Mouse (Mus musculus): Measurements from ENCODE around the gene Rsg1. TPM values are rescaled to one million over a fixed set of nuclear protein-coding genes. Genes with fewer than 3 reads are reported as not detected.

The Rsg1 gene
- polyA plus RNA-seq, 1 experiment: 2.9 TPM

GRCm38 (mm10) chr4:141247776-141248613 lies 34.2 kb downstream of the Rsg1 start:
- Histone ChIP-seq H3K4me3 (ENCODE audit: control insufficient read depth, low read depth, low read length) (peak overlapping the region; percentile 20), H3K4me1 (ENCODE audit: control insufficient read depth, insufficient read depth, low read length) (peaks cover 17% of the 10 kb centered on the region), H3K27ac (ENCODE audit: control insufficient read depth, insufficient read depth, low read depth, low read length) (no peak overlapping the region), H3K27me3 (ENCODE audit: control insufficient read depth, insufficient read depth, low read length) (peaks cover 2% of the 10 kb centered on the region; the same call in 1 of the 2 replicates), H3K36me3 (ENCODE audit: control insufficient read depth, insufficient read depth, low read length) (no peaks in the 10 kb centered on the region)
- TF ChIP-seq CTCF (IDR thresholded peaks at IDR 0.05; ENCODE audit: control insufficient read depth, insufficient read depth, insufficient replicate concordance, low read depth, low read length) (no peak), POLR2A (IDR thresholded peaks at IDR 0.05; ENCODE audit: control insufficient read depth, low read depth, low read length) (no peak)

GRCm38 (mm10) chr4:141248614-141248978 lies 34.8 kb downstream of the Rsg1 start:
- Histone ChIP-seq H3K36me3 (ENCODE audit: control insufficient read depth, insufficient read depth, low read length) (no peaks in the 10 kb centered on the region), H3K4me3 (ENCODE audit: control insufficient read depth, low read depth, low read length) (no peak overlapping the region), H3K4me1 (ENCODE audit: control insufficient read depth, insufficient read depth, low read length) (peaks cover 17% of the 10 kb centered on the region), H3K27me3 (ENCODE audit: control insufficient read depth, insufficient read depth, low read length) (peaks cover 2% of the 10 kb centered on the region; the same call in 1 of the 2 replicates), H3K27ac (ENCODE audit: control insufficient read depth, insufficient read depth, low read depth, low read length) (no peak overlapping the region)
- TF ChIP-seq CTCF (IDR thresholded peaks at IDR 0.05; ENCODE audit: control insufficient read depth, insufficient read depth, insufficient replicate concordance, low read depth, low read length) (no peak), POLR2A (IDR thresholded peaks at IDR 0.05; ENCODE audit: control insufficient read depth, low read depth, low read length) (no peak)

- Histone ChIP-seq H3K27me3 (ENCODE audit: control insufficient read depth, insufficient read depth, low read length) (peaks cover 2% of the 10 kb centered on the region; the same call in 1 of the 2 replicates), H3K4me1 (ENCODE audit: control insufficient read depth, insufficient read depth, low read length) (peaks cover 19% of the 10 kb centered on the region), H3K36me3 (ENCODE audit: control insufficient read depth, insufficient read depth, low read length) (no peaks in the 10 kb centered on the region), H3K4me3 (ENCODE audit: control insufficient read depth, low read depth, low read length) (no peak overlapping the region), H3K27ac (ENCODE audit: control insufficient read depth, insufficient read depth, low read depth, low read length) (no peak overlapping the region)
- TF ChIP-seq CTCF (IDR thresholded peaks at IDR 0.05; ENCODE audit: control insufficient read depth, insufficient read depth, insufficient replicate concordance, low read depth, low read length) (no peak), POLR2A (IDR thresholded peaks at IDR 0.05; ENCODE audit: control insufficient read depth, low read depth, low read length) (no peak)
Observed at GRCm38 (mm10) chr4:141249383-141249782, 35.6 kb downstream of the Rsg1 start.

GRCm38 (mm10) chr4:141251071-141251470 lies 37.3 kb downstream of the Rsg1 start:
- no peaks in the 10 kb centered on the region for H3K36me3 ChIP-seq (ENCODE audit: control insufficient read depth, insufficient read depth, low read length)
- peaks cover 19% of the 10 kb centered on the region for H3K4me1 ChIP-seq (ENCODE audit: control insufficient read depth, insufficient read depth, low read length)
- peaks cover 2% of the 10 kb centered on the region; the same call in 1 of the 2 replicates for H3K27me3 ChIP-seq (ENCODE audit: control insufficient read depth, insufficient read depth, low read length)
- no peak overlapping the region for H3K27ac ChIP-seq (ENCODE audit: control insufficient read depth, insufficient read depth, low read depth, low read length)
- no peak overlapping the region for H3K4me3 ChIP-seq (ENCODE audit: control insufficient read depth, low read depth, low read length)
- TF ChIP-seq CTCF (IDR thresholded peaks at IDR 0.05; ENCODE audit: control insufficient read depth, insufficient read depth, insufficient replicate concordance, low read depth, low read length) (no peak), POLR2A (IDR thresholded peaks at IDR 0.05; ENCODE audit: control insufficient read depth, low read depth, low read length) (no peak)

GRCm38 (mm10) chr4:141252641-141253040 lies 38.9 kb downstream of the Rsg1 start:
- TF ChIP-seq POLR2A (IDR thresholded peaks at IDR 0.05; ENCODE audit: control insufficient read depth, low read depth, low read length) (no peak), CTCF (IDR thresholded peaks at IDR 0.05; ENCODE audit: control insufficient read depth, insufficient read depth, insufficient replicate concordance, low read depth, low read length) (no peak)
- Histone ChIP-seq H3K36me3 (ENCODE audit: control insufficient read depth, insufficient read depth, low read length) (no peaks in the 10 kb centered on the region), H3K27me3 (ENCODE audit: control insufficient read depth, insufficient read depth, low read length) (no peaks in the 10 kb centered on the region; the same call in 1 of the 2 replicates), H3K27ac (ENCODE audit: control insufficient read depth, insufficient read depth, low read depth, low read length) (no peak overlapping the region), H3K4me3 (ENCODE audit: control insufficient read depth, low read depth, low read length) (no peak overlapping the region), H3K4me1 (ENCODE audit: control insufficient read depth, insufficient read depth, low read length) (peaks cover 14% of the 10 kb centered on the region)

- H3K27ac ChIP-seq (ENCODE audit: control insufficient read depth, insufficient read depth, low read depth, low read length): no peak overlapping the region
- TF ChIP-seq POLR2A (IDR thresholded peaks at IDR 0.05; ENCODE audit: control insufficient read depth, low read depth, low read length) (no peak), CTCF (IDR thresholded peaks at IDR 0.05; ENCODE audit: control insufficient read depth, insufficient read depth, insufficient replicate concordance, low read depth, low read length) (no peak)
- no peak overlapping the region for H3K4me3 ChIP-seq (ENCODE audit: control insufficient read depth, low read depth, low read length)
- peaks cover 3% of the 10 kb centered on the region for H3K4me1 ChIP-seq (ENCODE audit: control insufficient read depth, insufficient read depth, low read length)
- H3K27me3 ChIP-seq (ENCODE audit: control insufficient read depth, insufficient read depth, low read length): no peaks in the 10 kb centered on the region
- no peaks in the 10 kb centered on the region for H3K36me3 ChIP-seq (ENCODE audit: control insufficient read depth, insufficient read depth, low read length)
Observed at GRCm38 (mm10) chr4:141254234-141254633, 40.5 kb downstream of the Rsg1 start.

GRCm38 (mm10) chr4:141257440-141257839 lies 43.7 kb downstream of the Rsg1 start:
- Histone ChIP-seq H3K27me3 (ENCODE audit: control insufficient read depth, insufficient read depth, low read length) (no peaks in the 10 kb centered on the region), H3K36me3 (ENCODE audit: control insufficient read depth, insufficient read depth, low read length) (no peaks in the 10 kb centered on the region), H3K4me3 (ENCODE audit: control insufficient read depth, low read depth, low read length) (no peak overlapping the region), H3K27ac (ENCODE audit: control insufficient read depth, insufficient read depth, low read depth, low read length) (no peak overlapping the region), H3K4me1 (ENCODE audit: control insufficient read depth, insufficient read depth, low read length) (peaks cover 3% of the 10 kb centered on the region; the same call in 1 of the 2 replicates)
- TF ChIP-seq CTCF (IDR thresholded peaks at IDR 0.05; ENCODE audit: control insufficient read depth, insufficient read depth, insufficient replicate concordance, low read depth, low read length): peak; percentile 79; the same call in 1 of the 2 replicates
- no peak for TF ChIP-seq POLR2A (IDR thresholded peaks at IDR 0.05; ENCODE audit: control insufficient read depth, low read depth, low read length)
